Mouse (Mus musculus) heart, postnatal 0 days (tissue): ENCODE results near the gene Wnt3. TPM values are rescaled to one million over a fixed set of nuclear protein-coding genes. Genes with fewer than 3 reads are reported as not detected.
"Not testable (repeated sequence)": the region's sequence is repeated elsewhere in the genome, so short reads cannot be mapped to it uniquely, and the experiment has no call there.

Source experiments
- ATAC-seq: fragments of 200-750 bp; cut with Nextera tagmentation; 2 replicates; pipeline ENCODE4 v1.8.0; 2017; ENCODE audit warnings: low read depth, moderate number of reproducible peaks, moderate library complexity; ENCODE audit not compliant: insufficient read depth
- DNase-seq: peaks from one replicate; pipeline ENCODE4 v3.0.0-alpha.2; 2016; ENCODE audit warnings: low spot score
- H3K27ac ChIP-seq: fragments of 300-500 bp; sonication (generic); 2 replicates; pipeline ENCODE4 v1.5.1; 2014; ENCODE audit warnings: low read depth, mild to moderate bottlenecking
- H3K27me3 ChIP-seq: fragments of 300-500 bp; sonication (generic); 2 replicates; pipeline ENCODE4 v1.6.1; 2014; ENCODE audit warnings: low read length, mixed read lengths; ENCODE audit not compliant: control insufficient read depth, insufficient read depth
- H3K36me3 ChIP-seq: fragments of 300-500 bp; sonication (generic); replicated peaks from 2 replicates; pipeline ENCODE4 v1.6.1; 2014; ENCODE audit warnings: low read length, mixed read lengths; ENCODE audit not compliant: control insufficient read depth, insufficient read depth
- H3K4me1 ChIP-seq: fragments of 300-500 bp; sonication (generic); 2 replicates; pipeline ENCODE4 v1.6.1; 2014; ENCODE audit warnings: antibody characterized with exemption; ENCODE audit not compliant: control insufficient read depth, insufficient read depth
- H3K4me2 ChIP-seq: fragments of 300-500 bp; sonication (generic); 2 replicates; pipeline ENCODE4 v1.6.1; 2014; ENCODE audit warnings: low read depth, mild to moderate bottlenecking, low read length, moderate library complexity
- H3K4me3 ChIP-seq: fragments of 300-500 bp; sonication (generic); 2 replicates; pipeline ENCODE4 v1.5.1; 2014; ENCODE audit warnings: low read depth, low read length
- H3K9ac ChIP-seq: fragments of 300-500 bp; sonication (generic); replicated peaks from 2 replicates; pipeline ENCODE4 v1.6.1; 2014; ENCODE audit warnings: low read depth, low read length, mixed read lengths
- H3K9me3 ChIP-seq: fragments of 300-500 bp; sonication (generic); replicated peaks from 2 replicates; pipeline ENCODE4 v1.6.1; 2016; ENCODE audit warnings: low read length; ENCODE audit not compliant: control insufficient read depth
- CTCF ChIP-seq: IDR thresholded peaks from 2 replicates; pipeline ENCODE4 v1.5.1; 2016; ENCODE audit warnings: antibody characterized with exemption, control low read depth, low read depth
- EP300 ChIP-seq: IDR thresholded peaks from 2 replicates; pipeline ENCODE4 v1.6.1; 2016; ENCODE audit warnings: antibody characterized with exemption, low read depth
- WGBS: fragments of 180-500 bp; shearing (Covaris S2); extraction: QIAGEN DNeasy Blood & Tissue Kit; methylation state at CpG from one replicate; pipeline ENCODE4 v1.1.7; 2014; 5-methylcytosine and 5-hydroxymethylcytosine counted together
- polyA plus RNA-seq: library from polyadenylated mRNA; unstranded; fragments of >200 nt; fragmentation: Nextera tagmentation; extraction: Ambion mirVana; gene quantifications from 2 replicates; pipeline ENCODE4 v1.2.1, GENCODE M21; 2015
- total RNA-seq: library from RNA; depleted of rRNA; stranded (reverse); fragments of >200 nt; gene quantifications from 2 replicates; pipeline ENCODE4 v1.2.3, GENCODE M21; 2014; ENCODE audit warnings: low replicate concordance

Wnt3 gene
- total and polyA plus RNA-seq, 2 experiments from 2014 or later = not detected

- Histone ChIP-seq H3K4me1 (peaks cover 6% of the 10 kb centered on the region), H3K27me3 (peaks cover 75% of the 10 kb centered on the region), H3K4me2 (no peak overlapping the region), H3K36me3 (no peaks in the 10 kb centered on the region), H3K9ac (no peak overlapping the region), H3K27ac (no peak overlapping the region), H3K4me3 (no peak overlapping the region), H3K9me3 (no peaks in the 10 kb centered on the region)
- ATAC-seq = no peak
- WGBS = 43% methylated on average over 3 of the region's 3 CpGs
- no peak for TF ChIP-seq EP300
- TF ChIP-seq CTCF = no peak
- no peak for DNase-seq
These were observed 23.3 kb upstream of the Wnt3 start for GRCm38 (mm10) chr11:103750612-103751011.

GRCm38 (mm10) chr11:103758054-103758453 lies 15.9 kb upstream of the Wnt3 start:
- H3K4me1 ChIP-seq = no peaks in the 10 kb centered on the region
- WGBS = 49% methylated on average over 11 of the region's 11 CpGs
- H3K4me3 ChIP-seq = no peak overlapping the region
- H3K9ac ChIP-seq = no peak overlapping the region
- DNase-seq (no peak), ATAC-seq (no peak)
- H3K27ac ChIP-seq = no peak overlapping the region
- peaks cover 10% of the 10 kb centered on the region; the same call in 1 of the 2 replicates for H3K27me3 ChIP-seq
- H3K9me3 ChIP-seq = no peaks in the 10 kb centered on the region
- no peak overlapping the region for H3K4me2 ChIP-seq
- no peak for TF ChIP-seq EP300
- TF ChIP-seq CTCF = peak; percentile 25; the same call in 1 of the 2 replicates
- H3K36me3 ChIP-seq = no peaks in the 10 kb centered on the region

DNA sequence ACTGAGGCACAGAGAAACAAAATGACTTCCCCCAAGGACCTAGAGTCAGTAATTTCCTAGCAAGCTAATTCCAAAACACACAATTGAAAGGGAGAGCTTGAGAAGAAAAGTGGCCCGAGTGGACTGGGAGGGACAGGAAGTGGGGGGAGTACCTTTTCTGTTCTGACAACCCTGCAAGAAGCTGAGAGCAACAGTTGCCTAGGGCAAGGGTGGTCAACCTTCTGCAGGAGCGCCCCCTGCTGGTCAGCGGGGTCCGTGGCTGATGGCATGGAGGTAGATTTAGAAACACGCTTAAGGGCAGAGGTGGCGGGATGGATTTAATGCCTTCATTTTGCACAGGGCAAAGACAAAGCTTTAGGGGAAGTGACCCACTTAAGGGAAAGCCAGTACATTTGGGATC lies 15.2 kb upstream of the Wnt3 start:
- Histone ChIP-seq H3K4me1 (no peaks in the 10 kb centered on the region), H3K4me3 (no peak overlapping the region), H3K9me3 (no peaks in the 10 kb centered on the region), H3K4me2 (no peak overlapping the region), H3K36me3 (no peaks in the 10 kb centered on the region), H3K9ac (no peak overlapping the region), H3K27me3 (0 out of 2 replicates have a peak, but pooled peaks cover 7% of the 10 kb centered on the region), H3K27ac (no peak overlapping the region)
- WGBS = 6% methylated on average over 6 of the region's 6 CpGs
- TF ChIP-seq EP300 (no peak), CTCF (peak; percentile 83)
- ATAC-seq (no peak; the same call in 1 of the 2 replicates), DNase-seq (peak; percentile 48)

DNA sequence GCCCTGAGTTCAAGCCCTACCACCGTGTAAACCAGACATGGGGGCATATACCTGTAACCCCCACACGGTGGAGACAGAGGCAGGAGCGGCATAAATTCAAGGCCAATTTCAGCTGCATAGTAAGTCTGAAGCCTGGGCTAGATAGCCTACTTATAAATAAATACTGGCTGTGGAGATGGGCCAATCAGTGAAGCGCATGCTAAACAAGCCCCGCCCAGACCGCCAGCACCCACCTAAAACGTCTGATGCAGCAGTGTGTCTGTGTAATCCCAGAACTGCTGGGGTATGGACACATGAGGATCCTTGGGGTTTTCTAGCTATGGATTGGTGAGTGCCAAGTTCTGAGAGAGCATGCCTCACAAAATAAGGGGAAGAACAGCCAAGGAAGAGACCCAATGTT lies 13.8 kb upstream of the Wnt3 start:
- H3K4me2 ChIP-seq = no peak overlapping the region
- no peaks in the 10 kb centered on the region for H3K4me1 ChIP-seq
- DNase-seq (no peak), ATAC-seq (no peak)
- H3K9ac ChIP-seq = no peak overlapping the region
- no peak for TF ChIP-seq CTCF
- TF ChIP-seq EP300 = no peak
- H3K27ac ChIP-seq = no peak overlapping the region
- no peak overlapping the region for H3K4me3 ChIP-seq
- 49% methylated on average over 7 of the region's 7 CpGs for WGBS
- H3K27me3 ChIP-seq = 0 out of 2 replicates have a peak, but pooled peaks cover 3% of the 10 kb centered on the region
- H3K36me3 ChIP-seq = no peaks in the 10 kb centered on the region
- H3K9me3 ChIP-seq = no peaks in the 10 kb centered on the region

- not testable (repeated sequence) for H3K27ac ChIP-seq, H3K27me3 ChIP-seq, H3K9me3 ChIP-seq, H3K4me1 ChIP-seq, DNase-seq, ATAC-seq, H3K4me2 ChIP-seq, H3K36me3 ChIP-seq, H3K4me3 ChIP-seq, H3K9ac ChIP-seq
- 80% methylated on average over 5 of the region's 5 CpGs for WGBS
These were observed 13.1 kb upstream of the Wnt3 start for GRCm38 (mm10) chr11:103760891-103761290.

DNA sequence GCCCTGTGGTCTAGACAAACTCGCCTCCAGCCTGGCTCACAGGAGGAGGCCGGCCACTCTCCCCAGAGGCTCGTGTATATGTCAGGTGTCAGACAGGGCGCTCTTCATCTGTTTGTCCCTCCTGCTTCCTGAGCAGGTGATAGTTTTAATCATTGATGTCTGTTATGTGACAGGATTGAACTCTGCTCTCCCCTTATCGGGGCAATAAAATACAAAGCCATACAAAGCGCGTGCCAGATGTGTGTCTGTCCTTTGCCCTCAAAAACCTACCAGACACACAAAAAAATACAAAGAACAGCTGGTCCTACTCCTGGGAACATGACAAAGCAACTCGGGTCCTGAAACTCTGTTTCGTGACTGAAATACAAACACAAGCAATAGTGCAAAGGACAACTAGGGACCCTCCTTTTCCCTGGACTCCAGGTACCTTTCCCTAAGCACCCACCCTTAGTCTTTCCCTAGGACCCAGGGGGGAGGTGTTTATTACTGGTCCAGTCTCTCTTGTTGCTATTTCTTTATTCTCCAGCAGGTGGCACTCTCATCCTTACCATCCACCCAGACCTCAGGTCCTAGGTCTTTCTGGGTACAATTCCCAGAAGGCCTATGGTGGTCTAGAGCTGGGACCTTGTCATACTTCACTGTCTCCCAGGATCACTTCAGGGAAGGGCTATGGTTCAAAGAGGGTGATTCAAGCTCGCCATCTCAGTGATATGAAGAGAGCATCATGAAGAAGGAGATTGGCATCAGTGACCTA lies 10.4 kb upstream of the Wnt3 start:
- 27% methylated on average over 10 of the region's 10 CpGs for WGBS

More for the DNA sequence above, 10.4 kb upstream of the Wnt3 start:
- no peak overlapping the region for H3K4me2 ChIP-seq
- no peak overlapping the region for H3K9ac ChIP-seq
- no peaks in the 10 kb centered on the region for H3K36me3 ChIP-seq
- TF ChIP-seq CTCF (peak; percentile 81), EP300 (no peak)
- ATAC-seq (no peak), DNase-seq (peak; percentile 19)
- H3K9me3 ChIP-seq = no peaks in the 10 kb centered on the region
- H3K27me3 ChIP-seq = peaks cover 9% of the 10 kb centered on the region
- no peak overlapping the region for H3K4me3 ChIP-seq
- H3K4me1 ChIP-seq = no peaks in the 10 kb centered on the region
- H3K27ac ChIP-seq = no peak overlapping the region
